Mouse (Mus musculus) brain, embryonic 14.5 days (tissue): ENCODE results near the gene Mob1a.

ENCODE experiments used
- CTCF ChIP-seq: fragments of 200-500 bp; IDR thresholded peaks from 2 replicates; pipeline ENCODE4 v1.5.1; 2012; ENCODE audit warnings: inconsistent platforms, mild to moderate bottlenecking, moderate library complexity, borderline replicate concordance; ENCODE audit not compliant: insufficient read depth, insufficient read length; ENCODE audit errors: extremely low read depth
- POLR2A ChIP-seq: fragments of 200-500 bp; IDR thresholded peaks from 2 replicates; pipeline ENCODE4 v1.6.1; 2012; ENCODE audit warnings: mild to moderate bottlenecking, inconsistent platforms, borderline replicate concordance; ENCODE audit not compliant: poor library complexity, insufficient read depth, insufficient read length, severe bottlenecking; ENCODE audit errors: extremely low read depth

DNA sequence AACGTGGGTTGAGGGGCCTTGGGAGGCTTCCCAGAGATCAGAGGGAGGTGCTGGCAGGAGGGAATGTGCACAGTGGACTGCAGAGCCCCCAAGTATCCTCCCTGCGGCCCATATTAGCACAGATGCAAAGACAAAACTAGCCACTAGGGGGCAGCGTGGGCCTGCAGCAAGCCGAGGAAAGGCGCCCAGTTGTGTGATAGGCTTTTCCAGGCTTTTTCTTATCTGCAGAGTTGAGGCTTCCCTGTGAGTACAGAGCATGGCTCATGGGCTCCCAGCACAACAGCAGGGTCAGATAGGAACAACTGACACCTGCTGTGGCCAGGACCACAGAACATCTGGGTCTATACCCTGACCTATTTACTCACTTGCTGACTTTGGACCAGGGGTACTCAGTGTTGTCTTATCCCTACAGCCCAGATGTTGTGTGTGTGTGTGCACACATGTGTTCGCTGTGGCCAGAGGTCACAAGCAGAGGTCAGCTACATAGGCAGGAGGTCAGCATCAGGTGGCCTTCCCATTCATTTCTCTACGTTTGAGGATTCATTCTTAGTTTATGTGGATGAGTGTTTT, 30.8 kb downstream of the Mob1a start:
- TF ChIP-seq POLR2A (no peak), CTCF (peak; percentile 97)
